8 mouse cellular contexts compared by ENCODE assay signal in genomic region chr8:36346682-36347324, GRCm38 (mm10).
DNase-seq lines count a peak whose midpoint lies in the region; ATAC-seq lines count a peak whose summit lies in the region.

No protein-coding gene starts in this region.

- no peaks in the 10 kb centered on the region for H3K4me1 ChIP-seq in embryonic facial prominence, embryonic 11.5 days (ENCODE audit: control insufficient read depth, insufficient read depth, low read length)
- H3K4me1 ChIP-seq in heart, embryonic 16.5 days (ENCODE audit: control insufficient read depth, insufficient read depth, low read length), result no peaks in the 10 kb centered on the region

- DNase-seq in B cell, adult 2 months, result peak; percentile 84 to 87
- DNase-seq in adrenal gland, postnatal 14 days, result peak; percentile 91
- DNase-seq in embryonic facial prominence, embryonic 11.5 days (ENCODE audit: low spot score), result peak; percentile 81
- peak; percentile 88 to 92 for DNase-seq in kidney, postnatal 4 days
- peak; percentile 77 to 86 for DNase-seq in lung, adult 18-20 months
- DNase-seq in testis, postnatal 14 days (ENCODE audit: low spot score), result peak; percentile 31

- ATAC-seq in embryonic facial prominence, embryonic 11.5 days (replicated peaks; ENCODE audit: insufficient number of reproducible peaks, low FRiP score, low TSS enrichment, low read depth), result 0 out of 2 replicates have a peak, but pooled peaks have one; percentile 52
- peak; percentile 76 for ATAC-seq in heart, embryonic 16.5 days (replicated peaks; ENCODE audit: extremely low read depth, insufficient read depth, low FRiP score)
- ATAC-seq in neutrophil, adult 5-6 weeks (ENCODE audit: extremely low read depth, insufficient number of reproducible peaks, low FRiP score, poor library complexity, severe bottlenecking), result peak; percentile 96

- H3K36me3 ChIP-seq in embryonic facial prominence, embryonic 11.5 days (replicated peaks; ENCODE audit: control insufficient read depth, insufficient read depth, low read depth, low read length), result no peaks in the 10 kb centered on the region
- no peaks in the 10 kb centered on the region for H3K36me3 ChIP-seq in heart, embryonic 16.5 days (ENCODE audit: control insufficient read depth, insufficient read depth)

- H3K27me3 ChIP-seq in embryonic facial prominence, embryonic 11.5 days (ENCODE audit: control insufficient read depth, insufficient read depth, low read length), result no peaks in the 10 kb centered on the region
- H3K27me3 ChIP-seq in heart, embryonic 16.5 days (ENCODE audit: control insufficient read depth, insufficient read depth, low read length), result no peaks in the 10 kb centered on the region

- 54% methylated on average over 7 of the region's 7 CpGs for WGBS in embryonic facial prominence, embryonic 11.5 days
- WGBS in heart, embryonic 16.5 days, result 43% methylated on average over 7 of the region's 7 CpGs

- no peak overlapping the region for H3K4me2 ChIP-seq in embryonic facial prominence, embryonic 11.5 days (ENCODE audit: low read depth, low read length)
- no peak overlapping the region for H3K4me2 ChIP-seq in heart, embryonic 16.5 days (ENCODE audit: low read depth, low read length)

- H3K9me3 ChIP-seq in embryonic facial prominence, embryonic 11.5 days (replicated peaks; ENCODE audit: control insufficient read depth, low read length), result no peaks in the 10 kb centered on the region
- no peaks in the 10 kb centered on the region for H3K9me3 ChIP-seq in heart, embryonic 16.5 days (replicated peaks; ENCODE audit: control insufficient read depth, low read length)

- no peak overlapping the region for H3K27ac ChIP-seq in embryonic facial prominence, embryonic 11.5 days (replicated peaks; ENCODE audit: low read depth, low read length)
- no peak overlapping the region for H3K27ac ChIP-seq in heart, embryonic 16.5 days (ENCODE audit: low read length)

- H3K9ac ChIP-seq in embryonic facial prominence, embryonic 11.5 days (replicated peaks; ENCODE audit: low read length), result no peak overlapping the region
- H3K9ac ChIP-seq in heart, embryonic 16.5 days (ENCODE audit: low read length), result no peak overlapping the region

- H3K4me3 ChIP-seq in embryonic facial prominence, embryonic 11.5 days (ENCODE audit: low read depth, low read length), result no peak overlapping the region
- no peak overlapping the region for H3K4me3 ChIP-seq in heart, embryonic 16.5 days (ENCODE audit: low read length)

Comparison
In these comparisons a context has a peak if more than half of its experiments do, and no peak if none do; other contexts are left out.
1. DNase-seq: peak in every context shown above with its lines; median percentile 91 in adrenal gland, postnatal 14 days; 90 in kidney, postnatal 4 days; 86 in B cell, adult 2 months; 82 in lung, adult 18-20 months; 81 in embryonic facial prominence, embryonic 11.5 days; 31 in testis, postnatal 14 days.